Mouse (Mus musculus): ENCODE measurements around the gene Erbb4. TPM values are rescaled to one million over a fixed set of nuclear protein-coding genes. Genes with fewer than 3 reads are reported as not detected.

Erbb4 gene
- polyA plus RNA-seq, 1 experiment from 2014 or later: 5.5 TPM

DNA sequence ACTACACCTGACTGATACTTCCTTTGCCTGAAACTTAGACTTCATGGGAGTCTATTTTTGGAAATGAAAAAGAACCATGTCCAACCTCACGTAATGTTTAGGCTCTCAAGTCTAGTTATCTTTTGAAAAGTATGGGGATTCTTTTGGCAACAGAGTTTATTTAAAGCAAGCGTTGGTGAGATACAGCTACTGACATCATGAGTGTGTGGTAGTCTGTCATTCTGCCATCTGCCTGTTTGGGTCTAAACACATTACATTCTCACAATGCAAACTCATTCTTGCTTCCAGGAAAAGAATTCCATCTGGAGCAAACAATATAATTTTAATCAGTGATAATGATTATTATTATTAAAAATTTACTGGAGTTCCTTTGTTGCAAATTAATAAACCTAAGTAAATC is 736.3 kb downstream of the Erbb4 start:
- Histone ChIP-seq H3K27me3 (no peaks in the 10 kb centered on the region), H3K4me3 (replicated peaks) (no peak overlapping the region), H3K36me3 (no peaks in the 10 kb centered on the region), H3K27ac (no peak overlapping the region), H3K9me3 (replicated peaks) (no peaks in the 10 kb centered on the region), H3K4me1 (no peaks in the 10 kb centered on the region), H3K9ac (no peak overlapping the region), H3K4me2 (no peak overlapping the region)
- ATAC-seq (replicated peaks; ENCODE audit: low FRiP score): no peak
- WGBS: 70% methylated on average over 2 of the region's 2 CpGs

DNA sequence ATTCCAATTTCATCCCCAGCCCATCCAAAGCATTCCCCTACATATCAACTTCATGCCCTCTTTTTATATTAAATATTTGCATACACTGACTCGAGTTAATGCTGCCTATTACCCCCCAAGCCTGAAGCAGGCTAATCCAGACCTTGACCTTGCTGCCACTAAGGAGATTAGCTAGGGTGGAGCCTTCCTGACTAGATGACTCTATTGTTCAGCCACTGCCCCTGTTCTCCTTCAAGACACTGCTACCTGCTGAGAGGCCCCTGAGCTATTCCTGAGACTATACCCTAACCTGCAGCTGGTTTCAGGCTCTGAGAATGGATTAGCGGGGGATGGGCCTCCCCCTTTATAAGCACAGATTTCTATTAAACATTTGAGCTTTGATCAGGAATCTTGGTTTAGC is 774.1 kb downstream of the Erbb4 start:
- no peak for ATAC-seq (replicated peaks; ENCODE audit: low FRiP score)

DNA sequence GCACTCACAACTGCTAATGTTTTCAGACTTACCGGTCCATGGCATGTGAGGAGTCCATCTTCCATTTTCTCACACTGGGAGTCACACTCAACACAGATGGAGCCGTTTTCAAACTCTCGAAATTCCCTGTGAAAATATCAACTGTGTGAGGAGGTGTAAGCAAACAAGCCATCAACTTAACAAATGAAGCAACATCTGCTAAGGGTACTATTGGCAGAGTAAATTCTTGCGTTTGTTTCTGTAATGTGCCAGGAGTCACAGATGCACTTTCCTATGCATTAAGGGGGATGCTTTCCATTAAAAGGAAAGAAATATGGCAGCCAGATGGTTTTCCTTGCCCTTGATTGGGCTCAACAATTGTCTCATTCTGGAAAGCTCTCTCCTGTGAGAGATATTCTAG is 802.0 kb downstream of the Erbb4 start:
- ATAC-seq (replicated peaks; ENCODE audit: low FRiP score): no peak
- Histone ChIP-seq H3K4me1 (no peaks in the 10 kb centered on the region), H3K4me3 (replicated peaks) (no peak overlapping the region), H3K27ac (no peak overlapping the region), H3K4me2 (no peak overlapping the region), H3K36me3 (no peaks in the 10 kb centered on the region), H3K9ac (no peak overlapping the region), H3K9me3 (replicated peaks) (no peaks in the 10 kb centered on the region), H3K27me3 (no peaks in the 10 kb centered on the region)
- 86% methylated on average over 4 of the region's 4 CpGs for whole genome bisulfite sequencing

More for the DNA sequence above, 774.1 kb downstream of the Erbb4 start:
- Histone ChIP-seq H3K9me3 (replicated peaks) (no peaks in the 10 kb centered on the region), H3K36me3 (no peaks in the 10 kb centered on the region), H3K27ac (no peak overlapping the region), H3K27me3 (no peaks in the 10 kb centered on the region), H3K9ac (no peak overlapping the region), H3K4me1 (no peaks in the 10 kb centered on the region), H3K4me3 (replicated peaks) (no peak overlapping the region), H3K4me2 (no peak overlapping the region)
- WGBS: 62% methylated on average over 2 of the region's 2 CpGs

DNA sequence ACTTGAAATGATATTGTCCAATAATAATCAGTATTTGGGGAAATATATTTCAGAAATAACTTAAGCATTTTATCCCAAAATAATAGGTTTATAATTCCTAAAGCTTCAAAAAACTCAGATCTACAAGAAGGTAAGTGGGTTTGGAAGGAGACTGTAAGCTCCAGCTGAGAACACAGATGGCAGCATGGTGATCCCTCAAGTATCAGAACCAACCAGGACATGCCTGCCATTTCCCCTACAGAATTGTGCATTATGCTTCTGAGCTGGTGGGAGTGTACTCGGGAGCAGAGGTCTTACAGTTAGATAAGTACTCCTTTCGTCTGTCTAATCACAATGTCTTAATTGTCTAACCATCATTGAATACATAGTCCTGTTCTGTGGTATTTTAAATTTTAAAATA is 823.4 kb downstream of the Erbb4 start:
- H3K36me3 ChIP-seq: no peaks in the 10 kb centered on the region
- H3K27ac ChIP-seq: no peak overlapping the region
- 75% methylated on average over 2 of the region's 2 CpGs for WGBS
- no peak for ATAC-seq (replicated peaks; ENCODE audit: low FRiP score)
- H3K9ac ChIP-seq: no peak overlapping the region
- H3K4me2 ChIP-seq: no peak overlapping the region
- no peak overlapping the region for H3K4me3 ChIP-seq (replicated peaks)
- H3K27me3 ChIP-seq: no peaks in the 10 kb centered on the region
- no peaks in the 10 kb centered on the region for H3K4me1 ChIP-seq
- no peaks in the 10 kb centered on the region for H3K9me3 ChIP-seq (replicated peaks)

DNA sequence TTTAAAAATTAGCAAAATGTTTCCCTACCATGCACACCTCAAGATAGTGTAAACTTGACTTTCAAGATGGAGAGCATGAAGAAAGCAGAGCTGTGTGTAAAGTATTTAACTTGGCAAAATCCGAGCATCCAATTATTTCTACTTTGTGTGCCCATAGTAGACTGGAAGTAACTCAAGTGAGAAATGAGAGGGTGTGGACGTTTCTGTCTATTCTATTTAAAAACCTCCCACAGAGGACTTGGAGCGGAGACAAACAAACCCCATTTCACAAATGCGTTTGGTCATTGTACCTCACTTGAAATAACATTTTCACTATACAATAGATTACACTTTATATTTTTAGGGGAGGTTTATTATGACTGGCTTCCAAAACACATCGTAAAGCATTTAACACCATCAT is 832.0 kb downstream of the Erbb4 start:
- Histone ChIP-seq H3K4me3 (replicated peaks) (no peak overlapping the region), H3K27me3 (no peaks in the 10 kb centered on the region), H3K4me1 (no peaks in the 10 kb centered on the region), H3K36me3 (no peaks in the 10 kb centered on the region), H3K4me2 (no peak overlapping the region), H3K9me3 (replicated peaks) (no peaks in the 10 kb centered on the region), H3K9ac (no peak overlapping the region), H3K27ac (no peak overlapping the region)
- WGBS: 48% methylated on average over 5 of the region's 5 CpGs
- ATAC-seq (replicated peaks; ENCODE audit: low FRiP score): no peak

DNA sequence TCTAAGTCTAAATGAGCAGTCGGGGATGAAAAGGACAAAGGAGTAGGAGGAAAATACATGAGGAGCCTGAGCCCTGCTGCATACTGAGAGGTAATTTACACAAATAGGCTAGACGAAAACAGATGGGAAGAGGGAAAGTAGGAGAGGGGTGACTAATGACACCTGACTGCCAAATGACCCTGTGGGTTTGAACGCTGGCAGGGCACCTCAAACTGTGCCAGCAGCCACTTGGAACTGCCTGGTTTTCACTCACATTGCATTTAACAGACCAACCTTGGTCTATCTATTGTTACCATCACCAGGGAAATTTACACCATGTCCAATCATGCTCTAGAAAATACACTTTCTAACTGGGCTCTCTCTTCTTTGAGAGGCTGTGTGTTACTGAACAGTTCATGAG is 929.3 kb downstream of the Erbb4 start:
- Histone ChIP-seq H3K9me3 (replicated peaks) (no peaks in the 10 kb centered on the region), H3K27ac (no peak overlapping the region), H3K4me3 (replicated peaks) (no peak overlapping the region), H3K4me2 (no peak overlapping the region), H3K9ac (no peak overlapping the region), H3K27me3 (no peaks in the 10 kb centered on the region), H3K4me1 (no peaks in the 10 kb centered on the region), H3K36me3 (no peaks in the 10 kb centered on the region)
- no peak for ATAC-seq (replicated peaks; ENCODE audit: low FRiP score)
- 18% methylated on average over 3 of the region's 3 CpGs for WGBS

- Histone ChIP-seq H3K4me3 (replicated peaks) (no peak overlapping the region), H3K4me1 (no peaks in the 10 kb centered on the region), H3K4me2 (no peak overlapping the region), H3K9ac (no peak overlapping the region), H3K36me3 (no peaks in the 10 kb centered on the region), H3K27ac (no peak overlapping the region), H3K9me3 (replicated peaks) (no peaks in the 10 kb centered on the region), H3K27me3 (no peaks in the 10 kb centered on the region)
- ATAC-seq (replicated peaks; ENCODE audit: low FRiP score): no peak
- 77% methylated on average over 1 of the region's 1 CpGs for WGBS
These were observed 952.6 kb downstream of the Erbb4 start for GRCm38 (mm10) chr1:68155253-68155652.

GRCm38 (mm10) chr1:68150572-68150971 is 957.3 kb downstream of the Erbb4 start:
- H3K27me3 ChIP-seq: no peaks in the 10 kb centered on the region
- ATAC-seq (replicated peaks; ENCODE audit: low FRiP score): no peak
- H3K9ac ChIP-seq: no peak overlapping the region
- H3K36me3 ChIP-seq: no peaks in the 10 kb centered on the region
- H3K4me3 ChIP-seq (replicated peaks): no peak overlapping the region
- no peak overlapping the region for H3K27ac ChIP-seq
- 90% methylated on average over 2 of the region's 2 CpGs for WGBS
- H3K4me1 ChIP-seq: no peaks in the 10 kb centered on the region
- H3K4me2 ChIP-seq: no peak overlapping the region
- no peaks in the 10 kb centered on the region for H3K9me3 ChIP-seq (replicated peaks)

- H3K27me3 ChIP-seq: no peaks in the 10 kb centered on the region
- no peak overlapping the region for H3K9ac ChIP-seq
- no peak overlapping the region for H3K4me3 ChIP-seq (replicated peaks)
- H3K27ac ChIP-seq: no peak overlapping the region
- H3K4me1 ChIP-seq: no peaks in the 10 kb centered on the region
- H3K36me3 ChIP-seq: no peaks in the 10 kb centered on the region
- WGBS: 66% methylated on average over 7 of the region's 7 CpGs
- no peak overlapping the region for H3K4me2 ChIP-seq
- ATAC-seq (replicated peaks; ENCODE audit: low FRiP score): peak; percentile 82
- no peaks in the 10 kb centered on the region for H3K9me3 ChIP-seq (replicated peaks)
These were observed 965.1 kb downstream of the Erbb4 start for GRCm38 (mm10) chr1:68142562-68143350.

- H3K4me1 ChIP-seq: no peaks in the 10 kb centered on the region
- H3K4me2 ChIP-seq: no peak overlapping the region
- ATAC-seq (replicated peaks; ENCODE audit: low FRiP score): no peak
These were observed 972.9 kb downstream of the Erbb4 start for GRCm38 (mm10) chr1:68134943-68135342.

DNA sequence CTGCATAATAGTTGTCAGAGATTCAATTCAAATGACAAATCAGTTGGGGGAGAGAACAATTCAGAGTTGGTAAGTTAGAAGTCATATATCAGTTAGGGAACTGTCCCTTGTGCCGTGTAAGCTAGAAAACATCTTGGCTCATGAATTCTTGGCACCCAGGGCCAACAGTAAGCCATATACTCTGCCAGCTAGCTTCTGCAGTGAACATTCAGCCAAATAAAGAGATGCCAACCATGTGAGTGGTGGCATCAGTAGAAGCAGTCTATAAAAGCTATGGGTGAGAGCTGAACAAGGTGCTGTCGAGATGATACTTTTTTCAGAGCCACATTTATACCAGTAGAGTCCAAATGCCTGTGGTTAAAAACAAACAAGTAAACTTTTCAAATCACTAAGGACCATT is 973.4 kb downstream of the Erbb4 start:
- Histone ChIP-seq H3K9ac (no peak overlapping the region), H3K4me2 (no peak overlapping the region), H3K27me3 (no peaks in the 10 kb centered on the region), H3K4me1 (no peaks in the 10 kb centered on the region), H3K4me3 (replicated peaks) (no peak overlapping the region), H3K27ac (no peak overlapping the region), H3K9me3 (replicated peaks) (no peaks in the 10 kb centered on the region), H3K36me3 (no peaks in the 10 kb centered on the region)
- WGBS: 65% methylated on average over 2 of the region's 2 CpGs
- no peak for ATAC-seq (replicated peaks; ENCODE audit: low FRiP score)

More at GRCm38 (mm10) chr1:68134943-68135342, 972.9 kb downstream of the Erbb4 start:
- Histone ChIP-seq H3K27ac (no peak overlapping the region), H3K9ac (no peak overlapping the region), H3K4me3 (replicated peaks) (no peak overlapping the region), H3K9me3 (replicated peaks) (no peaks in the 10 kb centered on the region), H3K27me3 (no peaks in the 10 kb centered on the region), H3K36me3 (no peaks in the 10 kb centered on the region)

DNA sequence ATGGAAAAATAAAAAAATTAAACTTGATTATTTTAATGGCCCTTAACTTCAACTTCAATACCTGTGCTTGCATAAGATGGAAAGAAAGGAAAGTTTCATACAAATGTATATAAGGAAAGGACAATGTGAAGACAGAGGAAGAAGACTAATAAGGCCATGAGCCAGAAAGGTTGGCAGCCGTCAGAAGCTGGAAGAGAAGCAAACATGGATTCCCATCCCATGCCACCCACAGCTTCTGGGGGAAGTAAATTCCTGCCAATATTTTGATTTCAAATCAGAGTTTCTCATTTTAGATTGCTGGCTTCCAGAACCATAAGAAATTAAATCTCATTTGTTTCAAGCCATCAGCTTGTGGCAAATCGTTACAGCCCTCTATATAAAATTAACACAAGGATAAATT is 984.3 kb downstream of the Erbb4 start:
- H3K9ac ChIP-seq: no peak overlapping the region
- H3K36me3 ChIP-seq: no peaks in the 10 kb centered on the region
- no peak overlapping the region for H3K4me2 ChIP-seq
- H3K4me1 ChIP-seq: no peaks in the 10 kb centered on the region
- no peaks in the 10 kb centered on the region for H3K27me3 ChIP-seq
- no peak overlapping the region for H3K4me3 ChIP-seq (replicated peaks)
- no peak overlapping the region for H3K27ac ChIP-seq
- 87% methylated on average over 2 of the region's 2 CpGs for WGBS
- H3K9me3 ChIP-seq (replicated peaks): no peaks in the 10 kb centered on the region
- no peak for ATAC-seq (replicated peaks; ENCODE audit: low FRiP score)

DNA sequence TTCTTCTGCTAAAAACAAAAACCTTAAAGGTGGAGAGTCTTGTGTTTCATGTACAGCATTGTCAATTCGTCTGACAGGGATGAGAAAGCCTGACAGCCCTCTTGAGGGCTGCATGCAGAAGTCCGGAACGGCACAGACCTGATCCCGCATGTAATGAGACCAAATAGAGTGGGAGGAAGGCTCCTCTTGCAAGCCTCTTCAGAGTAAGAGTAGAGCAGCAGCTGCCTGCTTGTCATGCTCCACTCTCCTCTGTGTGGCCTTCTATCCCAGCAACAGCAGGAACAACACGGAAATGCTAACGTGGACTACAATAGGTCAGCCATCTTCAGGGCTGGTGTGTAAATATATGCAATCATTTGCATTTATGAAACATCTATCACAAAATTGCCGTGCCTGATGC is 987.5 kb downstream of the Erbb4 start:
- Histone ChIP-seq H3K9me3 (replicated peaks) (no peaks in the 10 kb centered on the region), H3K9ac (no peak overlapping the region), H3K36me3 (no peaks in the 10 kb centered on the region), H3K4me3 (replicated peaks) (no peak overlapping the region), H3K4me2 (no peak overlapping the region), H3K4me1 (no peaks in the 10 kb centered on the region), H3K27ac (no peak overlapping the region), H3K27me3 (no peaks in the 10 kb centered on the region)
- peak; percentile 77 for ATAC-seq (replicated peaks; ENCODE audit: low FRiP score)
- WGBS: 51% methylated on average over 7 of the region's 7 CpGs
